Mouse (Mus musculus): ENCODE measurements around the gene Ndufb5. TPM values are rescaled to one million over a fixed set of nuclear protein-coding genes. Genes with fewer than 3 reads are reported as not detected.

Gene Ndufb5
- polyA plus RNA-seq (2011; ENCODE audit: insufficient read depth, insufficient read length, low replicate concordance, missing spikeins), result 41.2 and 89.4 TPM in 2 replicates

DNA sequence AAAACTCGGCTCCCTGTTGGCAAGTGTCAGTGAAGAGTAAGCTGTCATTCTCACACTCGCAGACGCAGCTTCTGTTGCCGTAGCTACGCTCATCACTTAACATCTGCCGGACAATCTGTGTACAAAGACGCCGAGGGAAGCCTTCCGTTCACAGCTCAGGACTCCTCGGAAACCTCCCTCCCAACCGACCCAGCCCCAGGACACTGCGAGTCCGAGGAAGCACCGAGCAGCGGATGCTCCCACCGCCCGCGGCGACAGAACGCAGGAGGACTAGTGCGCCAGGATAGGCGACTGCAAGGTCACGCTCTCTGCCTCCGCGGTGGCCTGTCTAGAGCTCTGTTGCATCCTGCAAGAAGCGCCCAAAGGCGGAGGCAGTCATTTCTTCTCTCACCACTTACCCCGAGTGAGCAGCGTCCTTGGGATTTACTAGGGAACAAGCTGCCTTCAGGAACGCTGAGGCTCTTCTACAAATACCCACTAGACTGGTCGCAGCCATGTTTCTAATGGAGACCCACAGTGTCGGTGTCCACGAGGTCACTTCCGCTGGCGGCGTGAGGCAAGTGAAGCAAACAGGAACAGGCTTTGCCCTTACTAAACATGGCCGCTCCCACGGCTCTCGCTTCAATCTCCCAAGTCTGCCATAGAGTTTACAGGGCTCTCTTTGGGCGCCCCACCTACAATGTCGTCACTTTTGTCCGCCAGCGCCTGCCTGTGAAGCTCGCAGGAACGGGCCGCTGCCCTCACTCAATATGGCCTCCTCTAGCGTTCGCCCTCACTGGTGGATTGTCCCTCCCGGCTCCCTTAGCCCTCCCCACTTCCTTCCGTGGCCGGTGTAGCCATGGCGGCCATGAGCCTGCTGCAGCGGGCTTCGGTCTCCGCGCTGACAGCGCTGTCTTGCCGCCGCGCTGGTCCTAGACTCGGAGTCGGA, at the start of gene Ndufb5:
Gene Ndufb5 (plus strand): TSS at position 747 of the 928 bp plus-strand sequence.
- Histone ChIP-seq H3K4me1 (ENCODE audit: control insufficient read depth, insufficient read depth, low read length) (no peaks in the 10 kb centered on the region; the same call in 1 of the 2 replicates), H3K27ac (ENCODE audit: control insufficient read depth, insufficient read depth, low read depth, low read length, poor library complexity) (peak within 1 kb of the TSS; percentile 74), H3K4me3 (replicated peaks; ENCODE audit: control insufficient read depth, low read depth, low read length) (peak within 1 kb of the TSS; percentile 99)
- TF ChIP-seq CTCF (IDR thresholded peaks at IDR 0.05; ENCODE audit: control insufficient read depth, insufficient read depth, low read length) (no peak), POLR2A (IDR thresholded peaks at IDR 0.05; ENCODE audit: borderline replicate concordance, control insufficient read depth, low read depth, low read length) (peak; percentile 88)
- under 1% methylated on average over 62 of the region's 62 CpGs for WGBS

GRCm38 (mm10) chr3:32687156-32687555, 49.6 kb upstream of the Ndufb5 start:
- H3K4me3 ChIP-seq (replicated peaks; ENCODE audit: control insufficient read depth, low read depth, low read length), result no peak overlapping the region
- no peak overlapping the region for H3K27ac ChIP-seq (ENCODE audit: control insufficient read depth, insufficient read depth, low read depth, low read length, poor library complexity)
- no peak for TF ChIP-seq POLR2A (IDR thresholded peaks at IDR 0.05; ENCODE audit: borderline replicate concordance, control insufficient read depth, low read depth, low read length)
- no peak for TF ChIP-seq CTCF (IDR thresholded peaks at IDR 0.05; ENCODE audit: control insufficient read depth, insufficient read depth, low read length)
- WGBS, result 72% methylated on average over 4 of the region's 4 CpGs
- no peaks in the 10 kb centered on the region for H3K4me1 ChIP-seq (ENCODE audit: control insufficient read depth, insufficient read depth, low read length)

GRCm38 (mm10) chr3:32689567-32689999, 47.2 kb upstream of the Ndufb5 start:
- WGBS, result 65% methylated on average over 9 of the region's 9 CpGs
- no peak for TF ChIP-seq CTCF (IDR thresholded peaks at IDR 0.05; ENCODE audit: control insufficient read depth, insufficient read depth, low read length)
- Histone ChIP-seq H3K27ac (ENCODE audit: control insufficient read depth, insufficient read depth, low read depth, low read length, poor library complexity) (no peak overlapping the region), H3K4me3 (replicated peaks; ENCODE audit: control insufficient read depth, low read depth, low read length) (no peak overlapping the region), H3K4me1 (ENCODE audit: control insufficient read depth, insufficient read depth, low read length) (no peaks in the 10 kb centered on the region)

DNA sequence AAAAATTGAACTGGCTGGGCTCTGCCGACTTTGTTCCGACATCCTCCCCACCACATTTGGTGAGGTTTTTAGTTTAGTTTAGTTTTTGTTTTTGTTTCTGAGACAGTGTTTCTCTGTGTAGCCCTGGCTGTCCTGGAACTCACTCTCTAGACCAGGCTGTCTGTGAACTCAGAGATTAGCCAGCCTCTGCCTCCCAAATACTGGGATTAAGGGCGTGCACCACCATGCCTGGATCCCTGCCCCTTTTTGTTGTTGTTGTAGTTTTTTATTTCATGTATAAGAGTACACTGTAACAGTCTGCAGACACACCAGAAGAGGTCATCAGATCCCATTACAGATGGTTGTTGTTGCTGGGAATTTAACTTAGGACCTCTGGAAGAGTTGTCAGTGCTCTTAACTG, 46.8 kb upstream of the Ndufb5 start:
- TF ChIP-seq POLR2A (IDR thresholded peaks at IDR 0.05; ENCODE audit: borderline replicate concordance, control insufficient read depth, low read depth, low read length) (no peak), CTCF (IDR thresholded peaks at IDR 0.05; ENCODE audit: control insufficient read depth, insufficient read depth, low read length) (no peak)
- Histone ChIP-seq H3K4me1 (ENCODE audit: control insufficient read depth, insufficient read depth, low read length) (no peaks in the 10 kb centered on the region), H3K4me3 (replicated peaks; ENCODE audit: control insufficient read depth, low read depth, low read length) (no peak overlapping the region), H3K27ac (ENCODE audit: control insufficient read depth, insufficient read depth, low read depth, low read length, poor library complexity) (no peak overlapping the region)
- 70% methylated on average over 3 of the region's 3 CpGs for WGBS

GRCm38 (mm10) chr3:32690901-32691300, 45.9 kb upstream of the Ndufb5 start:
- H3K27ac ChIP-seq (ENCODE audit: control insufficient read depth, insufficient read depth, low read depth, low read length, poor library complexity), result no peak overlapping the region
- TF ChIP-seq CTCF (IDR thresholded peaks at IDR 0.05; ENCODE audit: control insufficient read depth, insufficient read depth, low read length), result no peak
- TF ChIP-seq POLR2A (IDR thresholded peaks at IDR 0.05; ENCODE audit: borderline replicate concordance, control insufficient read depth, low read depth, low read length), result no peak
- WGBS, result 33% methylated on average over 1 of the region's 1 CpGs

DNA sequence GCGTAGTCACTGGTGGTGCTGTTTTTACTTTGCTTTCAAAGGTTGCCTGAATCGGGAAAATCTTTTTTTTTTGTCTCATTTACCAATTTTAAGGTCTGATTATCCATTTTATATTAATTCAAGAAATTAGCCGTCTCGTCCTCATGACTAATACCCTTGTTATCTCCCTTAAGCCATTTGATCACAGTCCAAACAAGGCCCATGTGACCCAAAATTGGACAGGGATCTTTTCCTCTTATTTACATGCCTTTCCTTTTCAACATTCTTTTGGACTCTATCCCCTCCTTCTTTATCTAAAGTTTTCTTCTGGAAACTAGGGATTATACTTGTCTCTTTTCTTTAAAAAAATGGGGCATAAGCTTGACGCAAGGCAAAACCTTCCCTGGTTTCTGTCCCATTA, 44.9 kb upstream of the Ndufb5 start:
- H3K27ac ChIP-seq (ENCODE audit: control insufficient read depth, insufficient read depth, low read depth, low read length, poor library complexity), result no peak overlapping the region
- H3K4me3 ChIP-seq (replicated peaks; ENCODE audit: control insufficient read depth, low read depth, low read length), result no peak overlapping the region
- no peaks in the 10 kb centered on the region for H3K4me1 ChIP-seq (ENCODE audit: control insufficient read depth, insufficient read depth, low read length)
- WGBS, result 80% methylated on average over 5 of the region's 5 CpGs
- TF ChIP-seq CTCF (IDR thresholded peaks at IDR 0.05; ENCODE audit: control insufficient read depth, insufficient read depth, low read length) (no peak), POLR2A (IDR thresholded peaks at IDR 0.05; ENCODE audit: borderline replicate concordance, control insufficient read depth, low read depth, low read length) (no peak)

More at GRCm38 (mm10) chr3:32690901-32691300, 45.9 kb upstream of the Ndufb5 start:
- Histone ChIP-seq H3K4me1 (ENCODE audit: control insufficient read depth, insufficient read depth, low read length) (no peaks in the 10 kb centered on the region), H3K4me3 (replicated peaks; ENCODE audit: control insufficient read depth, low read depth, low read length) (no peak overlapping the region)

GRCm38 (mm10) chr3:32694211-32694610, 42.6 kb upstream of the Ndufb5 start:
- Histone ChIP-seq H3K4me3 (replicated peaks; ENCODE audit: control insufficient read depth, low read depth, low read length) (no peak overlapping the region), H3K27ac (ENCODE audit: control insufficient read depth, insufficient read depth, low read depth, low read length, poor library complexity) (no peak overlapping the region), H3K4me1 (ENCODE audit: control insufficient read depth, insufficient read depth, low read length) (no peaks in the 10 kb centered on the region)
- no peak for TF ChIP-seq CTCF (IDR thresholded peaks at IDR 0.05; ENCODE audit: control insufficient read depth, insufficient read depth, low read length)
- no peak for TF ChIP-seq POLR2A (IDR thresholded peaks at IDR 0.05; ENCODE audit: borderline replicate concordance, control insufficient read depth, low read depth, low read length)
- 75% methylated on average over 5 of the region's 5 CpGs for WGBS

- no peak overlapping the region for H3K27ac ChIP-seq (ENCODE audit: control insufficient read depth, insufficient read depth, low read depth, low read length, poor library complexity)
- WGBS, result 46% methylated on average over 12 of the region's 12 CpGs
Observed at GRCm38 (mm10) chr3:32694737-32695582, 41.8 kb upstream of the Ndufb5 start.

More at GRCm38 (mm10) chr3:32694737-32695582, 41.8 kb upstream of the Ndufb5 start:
- TF ChIP-seq CTCF (IDR thresholded peaks at IDR 0.05; ENCODE audit: control insufficient read depth, insufficient read depth, low read length), result no peak
- no peak for TF ChIP-seq POLR2A (IDR thresholded peaks at IDR 0.05; ENCODE audit: borderline replicate concordance, control insufficient read depth, low read depth, low read length)
- Histone ChIP-seq H3K4me3 (replicated peaks; ENCODE audit: control insufficient read depth, low read depth, low read length) (no peak overlapping the region), H3K4me1 (ENCODE audit: control insufficient read depth, insufficient read depth, low read length) (no peaks in the 10 kb centered on the region)
